Mouse (Mus musculus): ENCODE results near the gene Atxn7l1. TPM values are rescaled to one million over a fixed set of nuclear protein-coding genes. Genes with fewer than 3 reads are reported as not detected.

Atxn7l1 gene
- polyA plus RNA-seq, 1 experiment from 2014 or later: 10.6 TPM

- no peak overlapping the region for H3K4me3 ChIP-seq (ENCODE audit: control insufficient read depth in 1 of 2, insufficient read depth in 1 of 2, low read depth in 1 of 2, low read length in 2 of 2)
- no peaks in the 10 kb centered on the region for H3K9me3 ChIP-seq (ENCODE audit: control insufficient read depth, low read length)
- peaks cover 2 to 3% of the 10 kb centered on the region in 2 experiments; a peak in 1 of 4 replicates for H3K4me1 ChIP-seq (ENCODE audit: control insufficient read depth in 2 of 2, insufficient read depth in 2 of 2, low read length in 2 of 2)
- no peak overlapping the region for H3K9ac ChIP-seq (ENCODE audit: low read length)
- H3K36me3 ChIP-seq (ENCODE audit: control insufficient read depth, insufficient read depth, low read length): 0 out of 2 replicates have a peak, but pooled peaks cover 3% of the 10 kb centered on the region
- 73% methylated on average over 4 of the region's 4 CpGs for WGBS
- H3K27me3 ChIP-seq (ENCODE audit: control insufficient read depth, insufficient read depth, low read length): no peaks in the 10 kb centered on the region
- no peak overlapping the region for H3K4me2 ChIP-seq (ENCODE audit: low read length)
- H3K27ac ChIP-seq (replicated peaks in 1 of 2; ENCODE audit: control insufficient read depth in 1 of 2, insufficient read depth in 1 of 2, low read depth in 2 of 2, low read length in 2 of 2): no peak overlapping the region
- no peak for ATAC-seq (ENCODE audit: insufficient number of reproducible peaks, insufficient read depth, low FRiP score, low read depth)
Observed at GRCm38 (mm10) chr12:33332046-33332445, 184.6 kb downstream of the Atxn7l1 start.

GRCm38 (mm10) chr12:33332796-33333195 is 185.3 kb downstream of the Atxn7l1 start:
- H3K9ac ChIP-seq (ENCODE audit: low read length): no peak overlapping the region
- WGBS: 81% methylated on average over 5 of the region's 5 CpGs
- no peaks in the 10 kb centered on the region for H3K27me3 ChIP-seq (ENCODE audit: control insufficient read depth, insufficient read depth, low read length)
- no peaks in the 10 kb centered on the region for H3K9me3 ChIP-seq (ENCODE audit: control insufficient read depth, low read length)
- no peaks in the 10 kb centered on the region for H3K36me3 ChIP-seq (ENCODE audit: control insufficient read depth, insufficient read depth, low read length)
- no peak overlapping the region for H3K4me2 ChIP-seq (ENCODE audit: low read length)
- H3K27ac ChIP-seq (replicated peaks in 1 of 2; ENCODE audit: control insufficient read depth in 1 of 2, insufficient read depth in 1 of 2, low read depth in 2 of 2, low read length in 2 of 2): no peak overlapping the region
- no peak overlapping the region for H3K4me3 ChIP-seq (ENCODE audit: control insufficient read depth in 1 of 2, insufficient read depth in 1 of 2, low read depth in 1 of 2, low read length in 2 of 2)
- H3K4me1 ChIP-seq (ENCODE audit: control insufficient read depth in 2 of 2, insufficient read depth in 2 of 2, low read length in 2 of 2): peaks cover 2 to 3% of the 10 kb centered on the region in 2 experiments; a peak in 1 of 4 replicates
- ATAC-seq (ENCODE audit: insufficient number of reproducible peaks, insufficient read depth, low FRiP score, low read depth): no peak

GRCm38 (mm10) chr12:33333914-33334313 is 186.4 kb downstream of the Atxn7l1 start:
- Histone ChIP-seq H3K4me1 (ENCODE audit: control insufficient read depth in 2 of 2, insufficient read depth in 2 of 2, low read length in 2 of 2) (peaks cover 2 to 3% of the 10 kb centered on the region in 2 experiments; a peak in 1 of 4 replicates), H3K27me3 (ENCODE audit: control insufficient read depth, insufficient read depth, low read length) (no peaks in the 10 kb centered on the region), H3K9ac (ENCODE audit: low read length) (no peak overlapping the region), H3K4me2 (ENCODE audit: low read length) (no peak overlapping the region), H3K9me3 (ENCODE audit: control insufficient read depth, low read length) (no peaks in the 10 kb centered on the region), H3K36me3 (ENCODE audit: control insufficient read depth, insufficient read depth, low read length) (no peaks in the 10 kb centered on the region), H3K27ac (replicated peaks in 1 of 2; ENCODE audit: control insufficient read depth in 1 of 2, insufficient read depth in 1 of 2, low read depth in 2 of 2, low read length in 2 of 2) (no peak overlapping the region), H3K4me3 (ENCODE audit: control insufficient read depth in 1 of 2, insufficient read depth in 1 of 2, low read depth in 1 of 2, low read length in 2 of 2) (no peak overlapping the region)
- 11% methylated on average over 8 of the region's 8 CpGs for WGBS
- ATAC-seq (ENCODE audit: insufficient number of reproducible peaks, insufficient read depth, low FRiP score, low read depth): 0 out of 2 replicates have a peak, but pooled peaks have one; percentile 55

GRCm38 (mm10) chr12:33334511-33334910 is 187.0 kb downstream of the Atxn7l1 start:
- no peaks in the 10 kb centered on the region for H3K36me3 ChIP-seq (ENCODE audit: control insufficient read depth, insufficient read depth, low read length)
- H3K4me3 ChIP-seq (ENCODE audit: control insufficient read depth in 1 of 2, insufficient read depth in 1 of 2, low read depth in 1 of 2, low read length in 2 of 2): no peak overlapping the region
- ATAC-seq (ENCODE audit: insufficient number of reproducible peaks, insufficient read depth, low FRiP score, low read depth): no peak
- no peaks in the 10 kb centered on the region for H3K27me3 ChIP-seq (ENCODE audit: control insufficient read depth, insufficient read depth, low read length)
- no peaks in the 10 kb centered on the region for H3K9me3 ChIP-seq (ENCODE audit: control insufficient read depth, low read length)
- H3K9ac ChIP-seq (ENCODE audit: low read length): no peak overlapping the region
- peaks cover 2 to 3% of the 10 kb centered on the region in 2 experiments; a peak in 1 of 4 replicates for H3K4me1 ChIP-seq (ENCODE audit: control insufficient read depth in 2 of 2, insufficient read depth in 2 of 2, low read length in 2 of 2)
- 78% methylated on average over 2 of the region's 2 CpGs for WGBS
- H3K4me2 ChIP-seq (ENCODE audit: low read length): no peak overlapping the region
- no peak overlapping the region for H3K27ac ChIP-seq (replicated peaks in 1 of 2; ENCODE audit: control insufficient read depth in 1 of 2, insufficient read depth in 1 of 2, low read depth in 2 of 2, low read length in 2 of 2)

GRCm38 (mm10) chr12:33334951-33335350 is 187.5 kb downstream of the Atxn7l1 start:
- Histone ChIP-seq H3K9me3 (ENCODE audit: control insufficient read depth, low read length) (no peaks in the 10 kb centered on the region), H3K36me3 (ENCODE audit: control insufficient read depth, insufficient read depth, low read length) (no peaks in the 10 kb centered on the region), H3K4me2 (ENCODE audit: low read length) (no peak overlapping the region), H3K27me3 (ENCODE audit: control insufficient read depth, insufficient read depth, low read length) (0 out of 2 replicates have a peak, but pooled peaks cover 2% of the 10 kb centered on the region), H3K4me3 (ENCODE audit: control insufficient read depth in 1 of 2, insufficient read depth in 1 of 2, low read depth in 1 of 2, low read length in 2 of 2) (no peak overlapping the region), H3K4me1 (ENCODE audit: control insufficient read depth in 2 of 2, insufficient read depth in 2 of 2, low read length in 2 of 2) (peaks cover 2 to 3% of the 10 kb centered on the region in 2 experiments; a peak in 1 of 4 replicates), H3K27ac (replicated peaks in 1 of 2; ENCODE audit: control insufficient read depth in 1 of 2, insufficient read depth in 1 of 2, low read depth in 2 of 2, low read length in 2 of 2) (no peak overlapping the region), H3K9ac (ENCODE audit: low read length) (no peak overlapping the region)
- ATAC-seq (ENCODE audit: insufficient number of reproducible peaks, insufficient read depth, low FRiP score, low read depth): no peak
- WGBS: 55% methylated on average over 5 of the region's 5 CpGs

DNA sequence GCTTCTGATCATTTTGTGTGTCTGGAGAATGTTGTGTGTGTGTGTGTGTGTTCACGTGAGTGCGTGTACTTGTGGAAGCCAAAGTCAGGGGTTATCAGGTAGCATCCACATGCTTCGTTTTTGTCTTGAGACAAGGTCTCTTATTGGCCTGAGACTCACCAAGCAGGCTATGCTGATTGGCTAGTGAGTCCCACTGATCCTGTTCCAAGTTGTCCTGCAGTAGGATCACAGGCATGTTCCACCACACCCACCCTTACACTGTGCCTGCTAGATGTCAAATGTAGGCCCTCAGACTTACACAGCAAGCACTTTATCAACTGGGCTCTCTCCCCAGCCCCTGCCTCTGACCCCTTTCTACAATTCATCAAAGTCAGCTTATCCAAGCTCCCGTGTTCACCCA is 187.9 kb downstream of the Atxn7l1 start:
- Histone ChIP-seq H3K4me3 (ENCODE audit: control insufficient read depth in 1 of 2, insufficient read depth in 1 of 2, low read depth in 1 of 2, low read length in 2 of 2) (no peak overlapping the region), H3K36me3 (ENCODE audit: control insufficient read depth, insufficient read depth, low read length) (no peaks in the 10 kb centered on the region), H3K27me3 (ENCODE audit: control insufficient read depth, insufficient read depth, low read length) (0 out of 2 replicates have a peak, but pooled peaks cover 6% of the 10 kb centered on the region), H3K4me2 (ENCODE audit: low read length) (no peak overlapping the region), H3K9ac (ENCODE audit: low read length) (no peak overlapping the region), H3K4me1 (ENCODE audit: control insufficient read depth in 2 of 2, insufficient read depth in 2 of 2, low read length in 2 of 2) (peaks cover 2 to 3% of the 10 kb centered on the region in 2 experiments; a peak in 1 of 4 replicates), H3K27ac (replicated peaks in 1 of 2; ENCODE audit: control insufficient read depth in 1 of 2, insufficient read depth in 1 of 2, low read depth in 2 of 2, low read length in 2 of 2) (no peak overlapping the region), H3K9me3 (ENCODE audit: control insufficient read depth, low read length) (no peaks in the 10 kb centered on the region)
- WGBS: 49% methylated on average over 4 of the region's 4 CpGs
- ATAC-seq (ENCODE audit: insufficient number of reproducible peaks, insufficient read depth, low FRiP score, low read depth): no peak

DNA sequence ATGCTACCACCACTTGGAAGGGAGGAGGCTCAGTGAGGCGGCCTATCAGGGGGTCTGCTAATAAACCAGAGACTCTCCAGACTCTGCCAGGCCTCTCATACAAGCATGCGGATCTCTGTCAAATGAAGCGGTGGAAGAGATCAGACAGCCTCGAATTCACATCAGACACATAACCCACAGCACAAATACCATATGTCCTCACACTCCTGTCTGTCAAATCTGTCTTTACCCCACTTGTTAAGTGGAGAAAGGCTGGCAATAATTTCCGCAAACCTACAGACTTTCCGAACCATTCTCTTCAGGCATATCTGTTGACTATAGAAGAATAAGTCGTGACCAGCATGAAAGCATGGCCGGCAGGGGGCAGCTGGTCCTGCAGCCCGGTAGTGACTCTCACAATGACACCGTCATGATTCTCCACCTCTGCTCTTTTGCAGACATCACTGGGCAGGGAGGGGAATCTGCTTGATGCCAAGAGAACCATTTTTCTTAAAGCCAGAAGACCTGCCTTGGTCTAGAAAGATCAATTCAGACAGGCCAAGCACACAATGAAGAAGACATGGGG is 189.2 kb downstream of the Atxn7l1 start:
- no peak overlapping the region for H3K9ac ChIP-seq (ENCODE audit: low read length)
- no peaks in the 10 kb centered on the region for H3K9me3 ChIP-seq (ENCODE audit: control insufficient read depth, low read length)
- peaks cover 7 to 11% of the 10 kb centered on the region in 2 experiments for H3K4me1 ChIP-seq (ENCODE audit: control insufficient read depth in 2 of 2, insufficient read depth in 2 of 2, low read length in 2 of 2)
- H3K4me3 ChIP-seq (ENCODE audit: control insufficient read depth in 1 of 2, insufficient read depth in 1 of 2, low read depth in 1 of 2, low read length in 2 of 2): no peak overlapping the region
- ATAC-seq (ENCODE audit: insufficient number of reproducible peaks, insufficient read depth, low FRiP score, low read depth): no peak
- no peak overlapping the region for H3K4me2 ChIP-seq (ENCODE audit: low read length)
- H3K36me3 ChIP-seq (ENCODE audit: control insufficient read depth, insufficient read depth, low read length): no peaks in the 10 kb centered on the region
- peaks cover 9% of the 10 kb centered on the region; the same call in 1 of the 2 replicates for H3K27me3 ChIP-seq (ENCODE audit: control insufficient read depth, insufficient read depth, low read length)
- 72% methylated on average over 10 of the region's 10 CpGs for WGBS
- no peak overlapping the region for H3K27ac ChIP-seq (replicated peaks in 1 of 2; ENCODE audit: control insufficient read depth in 1 of 2, insufficient read depth in 1 of 2, low read depth in 2 of 2, low read length in 2 of 2)

DNA sequence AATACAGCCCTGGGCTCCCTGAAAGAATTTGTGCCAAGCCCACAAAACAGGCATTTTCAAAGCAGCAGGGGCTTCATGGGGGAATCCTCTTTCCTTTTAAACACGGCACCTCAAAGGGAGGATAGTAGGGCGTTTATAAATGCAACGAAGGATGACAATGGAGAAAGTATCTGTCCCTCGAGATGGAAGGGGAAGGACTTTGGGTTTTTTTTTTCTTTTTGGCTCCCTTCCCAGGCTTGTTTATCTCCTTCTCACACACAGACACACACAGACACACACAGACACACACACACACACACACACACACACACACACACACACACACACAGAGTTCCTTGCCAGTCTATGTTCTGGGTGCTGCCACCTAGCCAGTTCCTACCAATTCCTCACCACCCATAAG is 189.8 kb downstream of the Atxn7l1 start:
- no peak for ATAC-seq (ENCODE audit: insufficient number of reproducible peaks, insufficient read depth, low FRiP score, low read depth)
- Histone ChIP-seq H3K27me3 (ENCODE audit: control insufficient read depth, insufficient read depth, low read length) (peaks cover 12% of the 10 kb centered on the region), H3K4me1 (ENCODE audit: control insufficient read depth in 2 of 2, insufficient read depth in 2 of 2, low read length in 2 of 2) (peaks cover 11 to 13% of the 10 kb centered on the region in 2 experiments), H3K9me3 (ENCODE audit: control insufficient read depth, low read length) (no peaks in the 10 kb centered on the region), H3K4me3 (ENCODE audit: control insufficient read depth in 1 of 2, insufficient read depth in 1 of 2, low read depth in 1 of 2, low read length in 2 of 2) (no peak overlapping the region), H3K9ac (ENCODE audit: low read length) (no peak overlapping the region), H3K27ac (replicated peaks in 1 of 2; ENCODE audit: control insufficient read depth in 1 of 2, insufficient read depth in 1 of 2, low read depth in 2 of 2, low read length in 2 of 2) (no peak overlapping the region), H3K4me2 (ENCODE audit: low read length) (no peak overlapping the region), H3K36me3 (ENCODE audit: control insufficient read depth, insufficient read depth, low read length) (no peaks in the 10 kb centered on the region)
- 60% methylated on average over 4 of the region's 4 CpGs for WGBS
